Mouse (Mus musculus) midbrain, postnatal 0 days (tissue): ENCODE data around the gene Simc1. TPM values are rescaled to one million over a fixed set of nuclear protein-coding genes. Genes with fewer than 3 reads are reported as not detected.
"Not testable (repeated sequence)": the region's sequence is repeated elsewhere in the genome, so short reads cannot be mapped to it uniquely, and the experiment has no call there.

Experiments
- ATAC-seq: fragments of 200-750 bp; cut with Nextera tagmentation; 2 replicates; pipeline ENCODE4 v1.8.0; 2017; ENCODE audit warnings: moderate number of reproducible peaks, mild to moderate bottlenecking, moderate TSS enrichment, moderate library complexity; ENCODE audit not compliant: low FRiP score
- DNase-seq: peaks from one replicate; pipeline ENCODE4 v3.0.0-alpha.2; 2015; ENCODE audit warnings: low spot score
- H3K27ac ChIP-seq: fragments of 300-500 bp; sonication (generic); 2 replicates; pipeline ENCODE4 v1.5.1; 2014; ENCODE audit warnings: low read depth, mild to moderate bottlenecking, low read length, mixed read lengths
- H3K27me3 ChIP-seq: fragments of 300-500 bp; sonication (generic); 2 replicates; pipeline ENCODE4 v1.6.1; 2014; ENCODE audit warnings: low read length, control low read depth, mixed read lengths; ENCODE audit not compliant: insufficient read depth
- H3K36me3 ChIP-seq: fragments of 300-500 bp; sonication (generic); 2 replicates; pipeline ENCODE4 v1.6.1; 2014; ENCODE audit warnings: low read length, control low read depth, mixed read lengths; ENCODE audit not compliant: insufficient read depth
- H3K4me1 ChIP-seq: fragments of 300-500 bp; sonication (generic); 2 replicates; pipeline ENCODE4 v1.6.1; 2014; ENCODE audit warnings: mild to moderate bottlenecking, control low read depth, antibody characterized with exemption, low read length, mixed read lengths; ENCODE audit not compliant: insufficient read depth
- H3K4me2 ChIP-seq: fragments of 300-500 bp; sonication (generic); 2 replicates; pipeline ENCODE4 v1.6.1; 2014; ENCODE audit warnings: low read depth, mild to moderate bottlenecking, low read length, mixed read lengths; ENCODE audit not compliant: poor library complexity, severe bottlenecking
- H3K4me3 ChIP-seq: fragments of 300-500 bp; sonication (generic); 2 replicates; pipeline ENCODE4 v1.5.1; 2014; ENCODE audit warnings: low read depth, mild to moderate bottlenecking, low read length, moderate library complexity
- H3K9ac ChIP-seq: fragments of 300-500 bp; sonication (generic); replicated peaks from 2 replicates; pipeline ENCODE4 v1.6.1; 2014; ENCODE audit warnings: mild to moderate bottlenecking, low read length, moderate library complexity, mixed read lengths; ENCODE audit not compliant: poor library complexity, severe bottlenecking
- H3K9me3 ChIP-seq: fragments of 300-500 bp; sonication (generic); 2 replicates; pipeline ENCODE4 v1.6.1; 2016; ENCODE audit warnings: low read length, control low read depth
- CTCF ChIP-seq: IDR thresholded peaks from 2 replicates; pipeline ENCODE4 v1.5.1; 2016; ENCODE audit warnings: antibody characterized with exemption, mild to moderate bottlenecking
- WGBS: fragments of 180-500 bp; shearing (Covaris S2); extraction: QIAGEN DNeasy Blood & Tissue Kit; methylation state at CpG from one replicate; pipeline ENCODE4 v1.1.7; 2014; 5-methylcytosine and 5-hydroxymethylcytosine counted together
- polyA plus RNA-seq: library from polyadenylated mRNA; unstranded; fragments of >200 nt; fragmentation: Nextera tagmentation; extraction: Ambion mirVana; gene quantifications from 2 replicates; pipeline ENCODE4 v1.2.1, GENCODE M21; 2015
- total RNA-seq: library from RNA; depleted of rRNA; stranded (reverse); fragments of >200 nt; gene quantifications from 2 replicates; pipeline ENCODE4 v1.2.3, GENCODE M21; 2014

Simc1 gene
- total and polyA plus RNA-seq, 2 experiments from 2014 or later: 10.2 to 23.6 TPM

DNA sequence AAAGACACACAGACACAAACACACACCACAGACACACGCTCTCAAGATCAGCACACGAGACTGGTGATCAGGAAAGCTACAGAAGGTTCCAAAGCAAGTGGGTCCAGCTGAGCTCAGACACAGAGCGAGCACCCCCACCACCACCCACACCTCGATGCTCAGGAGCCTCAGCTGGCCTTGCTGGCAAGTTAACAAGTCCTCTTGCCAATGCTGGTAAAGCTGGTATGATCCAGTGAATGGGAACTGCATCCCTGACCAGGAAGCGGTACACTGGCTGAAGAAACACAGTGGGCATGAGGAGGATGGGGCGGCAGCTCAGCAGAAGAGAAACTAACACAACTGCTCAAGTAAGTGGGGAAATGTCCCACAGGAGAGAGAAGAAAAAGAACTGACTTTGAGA, 12.2 kb upstream of the Simc1 start:
- ATAC-seq: no peak
- Histone ChIP-seq H3K27ac (no peak overlapping the region), H3K4me2 (no peak overlapping the region), H3K9me3 (no peaks in the 10 kb centered on the region), H3K27me3 (no peaks in the 10 kb centered on the region), H3K4me1 (no peaks in the 10 kb centered on the region), H3K9ac (no peak overlapping the region), H3K4me3 (no peak overlapping the region), H3K36me3 (no peaks in the 10 kb centered on the region)
- peak; percentile 23 for DNase-seq
- TF ChIP-seq CTCF: no peak
- 77% methylated on average over 6 of the region's 6 CpGs for WGBS

DNA sequence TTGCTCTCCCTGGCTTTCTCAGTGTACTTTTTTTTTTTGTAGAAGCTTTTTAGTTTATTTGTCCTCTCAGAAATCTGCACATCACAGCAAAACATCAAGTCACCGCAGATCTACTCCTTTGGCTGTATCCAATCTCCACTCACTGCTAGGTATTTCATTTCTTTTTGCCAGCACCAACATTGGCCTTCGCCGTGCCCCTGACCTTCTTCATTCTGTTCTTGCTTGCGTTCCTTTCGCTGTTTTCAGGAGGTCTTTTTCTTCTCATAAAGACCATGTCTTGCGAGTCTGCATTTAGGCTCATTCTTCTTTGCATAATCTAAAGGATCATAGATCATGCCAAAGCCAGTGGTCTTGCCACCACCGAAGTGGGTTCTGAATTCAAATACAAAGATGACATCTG, 4.0 kb upstream of the Simc1 start:
- H3K4me2 ChIP-seq, H3K36me3 ChIP-seq, ATAC-seq, H3K9me3 ChIP-seq, H3K9ac ChIP-seq, DNase-seq, H3K27me3 ChIP-seq, H3K4me3 ChIP-seq, H3K27ac ChIP-seq, H3K4me1 ChIP-seq: not testable (repeated sequence)
- 93% methylated on average over 7 of the region's 7 CpGs for WGBS

DNA sequence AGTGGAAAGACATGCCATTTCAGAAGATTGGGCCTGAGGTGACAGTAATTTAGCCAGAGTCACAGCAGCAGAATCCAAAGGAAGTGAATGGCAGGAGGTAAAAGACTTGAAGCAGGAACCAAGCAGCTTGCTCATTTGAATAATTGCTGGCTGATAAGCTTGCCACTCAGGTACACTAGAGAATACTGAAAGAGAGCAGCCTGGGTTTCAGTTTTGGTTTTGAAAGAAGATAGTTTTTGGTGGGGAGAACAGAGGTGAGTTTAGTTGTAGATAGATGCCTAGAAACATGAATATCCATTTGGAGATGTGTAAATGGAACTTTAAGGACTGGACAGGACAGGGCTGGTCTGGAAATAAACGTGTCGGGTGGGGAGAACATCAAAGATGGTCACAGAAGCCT, 2.2 kb upstream of the Simc1 start:
- Histone ChIP-seq H3K4me1 (no peaks in the 10 kb centered on the region), H3K36me3 (no peaks in the 10 kb centered on the region), H3K9ac (no peak overlapping the region), H3K4me2 (no peak overlapping the region), H3K4me3 (no peak overlapping the region), H3K27me3 (no peaks in the 10 kb centered on the region), H3K27ac (no peak overlapping the region), H3K9me3 (no peaks in the 10 kb centered on the region)
- TF ChIP-seq CTCF: no peak
- DNase-seq (no peak), ATAC-seq (no peak)
- 81% methylated on average over 2 of the region's 2 CpGs for WGBS

DNA sequence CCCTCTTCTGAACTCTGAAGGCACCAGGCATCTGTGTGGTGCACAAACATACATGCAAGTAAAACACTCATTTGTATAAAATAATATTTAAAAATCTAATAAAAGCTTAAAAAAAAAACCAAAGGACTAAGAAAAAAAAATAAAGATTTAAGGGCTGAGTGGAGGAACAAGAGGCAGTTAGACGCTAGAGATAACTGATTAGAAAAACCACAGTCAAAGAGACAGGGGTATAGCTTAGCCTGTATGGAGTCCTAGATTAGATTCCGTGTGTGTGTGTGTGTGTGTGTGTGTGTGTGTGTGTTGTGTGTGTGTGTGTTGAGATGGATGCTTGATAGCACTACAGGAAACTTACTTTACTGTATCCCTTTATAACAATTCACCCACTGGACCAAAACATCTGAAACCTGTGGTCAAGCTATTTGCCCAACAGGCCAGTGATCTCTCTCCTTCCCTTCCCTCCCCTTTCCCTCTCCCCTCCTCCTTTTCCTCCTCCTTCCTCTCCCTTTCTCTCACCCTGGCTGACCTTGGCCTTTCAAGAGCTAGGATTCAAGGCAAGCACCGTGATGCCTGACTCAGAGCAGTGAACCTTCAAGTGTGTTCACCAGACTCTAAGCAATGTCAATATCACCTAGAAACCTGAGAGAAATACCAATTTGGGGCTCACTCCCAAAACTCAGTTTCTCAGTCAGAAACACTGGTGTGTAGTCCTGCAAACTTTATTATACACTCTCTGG, 1.5 kb upstream of the Simc1 start:
- H3K4me3 ChIP-seq: no peak overlapping the region
- no peak for DNase-seq
- H3K9ac ChIP-seq: no peak overlapping the region
- no peaks in the 10 kb centered on the region for H3K9me3 ChIP-seq
- WGBS: 61% methylated on average over 3 of the region's 3 CpGs
- ATAC-seq: no peak
- no peak for TF ChIP-seq CTCF
- H3K27me3 ChIP-seq: no peaks in the 10 kb centered on the region
- H3K36me3 ChIP-seq: no peaks in the 10 kb centered on the region
- H3K4me2 ChIP-seq: no peak overlapping the region
- H3K4me1 ChIP-seq: no peaks in the 10 kb centered on the region
- no peak overlapping the region for H3K27ac ChIP-seq

DNA sequence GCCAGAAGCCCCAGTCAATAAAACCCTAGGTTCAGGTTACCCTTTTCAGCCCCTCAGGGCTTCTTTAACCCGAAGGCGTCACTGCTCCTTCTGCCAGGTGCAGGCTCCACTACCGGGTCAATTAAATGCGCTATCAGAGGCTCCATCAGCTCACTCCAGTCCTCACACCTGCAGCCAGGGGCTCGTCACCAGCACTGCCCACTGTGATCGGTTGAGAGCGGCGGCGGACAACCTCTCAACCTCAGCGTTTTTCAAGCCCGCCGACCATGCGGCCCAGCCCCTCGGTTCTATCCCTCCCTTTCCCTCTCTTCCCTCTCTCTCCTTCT, 338 bp upstream of the Simc1 start:
- Histone ChIP-seq H3K36me3 (no peaks in the 10 kb centered on the region), H3K9me3 (no peaks in the 10 kb centered on the region), H3K27me3 (no peaks in the 10 kb centered on the region), H3K4me3 (peak overlapping the region; percentile 81), H3K9ac (peak overlapping the region; percentile 91), H3K27ac (peak overlapping the region; percentile 89), H3K4me2 (peak overlapping the region; percentile 61), H3K4me1 (no peaks in the 10 kb centered on the region)
- no peak for ATAC-seq
- peak; percentile 32 for TF ChIP-seq CTCF
- WGBS: 2% methylated on average over 14 of the region's 14 CpGs
- no peak for DNase-seq

DNA sequence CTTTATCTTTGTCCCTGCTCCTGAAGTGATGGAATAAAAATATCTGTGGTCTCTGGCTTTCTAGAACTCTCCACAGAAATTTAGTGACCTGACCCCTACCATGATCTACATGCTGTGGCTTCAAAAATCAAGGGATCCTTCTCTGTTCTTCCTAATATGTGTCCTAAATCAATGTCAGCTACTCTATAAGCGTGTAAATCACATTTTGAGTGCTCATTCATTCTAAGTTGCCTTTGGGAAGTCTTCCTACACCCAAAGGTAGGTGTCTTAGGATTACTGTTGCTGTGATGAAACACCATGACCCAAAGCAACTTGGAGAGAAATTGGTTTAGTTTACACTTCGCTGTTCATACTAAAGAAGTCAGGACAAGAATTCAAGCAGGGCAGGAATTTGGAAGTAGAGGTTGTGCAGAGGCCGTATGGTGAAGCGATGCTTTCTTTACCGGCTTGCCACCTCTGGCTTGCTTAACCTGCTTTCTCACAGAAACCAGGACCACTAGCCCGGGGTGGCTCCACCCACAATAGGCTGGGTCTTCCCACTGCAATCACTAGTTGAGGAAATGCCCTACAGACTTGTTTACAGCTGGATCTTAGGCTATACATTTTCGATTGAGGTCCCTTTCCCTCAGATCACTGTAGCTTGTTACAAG, 1.2 kb downstream of the Simc1 start:
- WGBS: 39% methylated on average over 7 of the region's 7 CpGs
- TF ChIP-seq CTCF: no peak

More for the DNA sequence above, 1.2 kb downstream of the Simc1 start:
- H3K27ac ChIP-seq: peak overlapping the region; percentile 89
- peak overlapping the region; percentile 81 for H3K4me3 ChIP-seq
- peak overlapping the region; percentile 91 for H3K9ac ChIP-seq
- DNase-seq (no peak), ATAC-seq (no peak)
- peak overlapping the region; percentile 61 for H3K4me2 ChIP-seq
- H3K9me3 ChIP-seq: no peaks in the 10 kb centered on the region
- H3K4me1 ChIP-seq: no peaks in the 10 kb centered on the region
- H3K27me3 ChIP-seq: no peaks in the 10 kb centered on the region
- H3K36me3 ChIP-seq: no peaks in the 10 kb centered on the region
